Comparison of ENCODE assay signal across 15 mouse cellular contexts in the genomic region with DNA sequence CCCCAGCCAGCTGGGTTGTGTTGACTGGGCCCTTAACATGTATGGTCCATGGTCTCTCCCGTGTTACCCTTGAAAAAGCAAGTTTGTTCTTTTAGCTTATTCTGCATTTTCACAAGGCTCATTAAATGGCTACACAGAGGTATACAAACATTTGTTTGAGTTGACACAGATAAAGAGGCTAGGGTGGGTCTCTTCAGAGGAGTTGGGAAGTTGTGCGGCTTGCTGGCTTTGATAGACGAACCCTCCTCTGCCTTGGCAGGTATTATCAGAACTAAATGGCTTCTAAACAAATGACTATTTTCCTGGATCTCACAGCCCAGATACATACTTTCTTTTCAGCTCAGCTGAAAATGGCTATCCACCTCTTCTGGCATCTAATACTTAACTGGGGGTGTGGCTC.
"Had no signal": no experiment of that assay in that cellular context is flagged by ENCODE, and none has a peak within 500 bp of the region (broad histone marks: within the 10 kb centered on the region; RNA-seq: fewer than 3 reads in every experiment).

No protein-coding gene starts in this region.

- H3K9me3 ChIP-seq: kidney, embryonic 15.5 days; limb, embryonic 10.5 days; midbrain, embryonic 15.5 days; neural tube, embryonic 12.5 days had no signal

- H3K9ac ChIP-seq: kidney, embryonic 15.5 days; midbrain, embryonic 15.5 days; neural tube, embryonic 12.5 days had no signal

- H3K4me2 ChIP-seq: kidney, embryonic 15.5 days; midbrain, embryonic 11.5 days; midbrain, embryonic 15.5 days; neural tube, embryonic 12.5 days had no signal

- ATAC-seq: intestine, embryonic 16.5 days; lung, postnatal 0 days; midbrain, embryonic 15.5 days had no signal

- H3K27ac ChIP-seq: kidney, embryonic 15.5 days; limb, embryonic 10.5 days; midbrain, embryonic 15.5 days; neural tube, embryonic 12.5 days; stomach, postnatal 0 days had no signal

- DNase-seq: kidney, adult 2 months; kidney, postnatal 14 days; layer of hippocampus, adult 9-11 months; lung, adult 2 months; lung, postnatal 36 days; retina, postnatal 1 day; thymus, postnatal 4 days had no signal

- H3K4me3 ChIP-seq: kidney, embryonic 15.5 days; limb, embryonic 10.5 days; midbrain, embryonic 15.5 days; neural tube, embryonic 12.5 days had no signal

- H3K36me3 ChIP-seq: kidney, embryonic 15.5 days; midbrain, embryonic 15.5 days had no signal

- H3K27me3 ChIP-seq: kidney, embryonic 15.5 days; midbrain, embryonic 15.5 days; neural tube, embryonic 12.5 days had no signal
